In genomic region chr17:83137720-83138119, GRCm38 (mm10) we compare ENCODE assay signal across 14 mouse cellular contexts.
"Had no signal": no experiment of that assay in that cellular context is flagged by ENCODE, and none has a peak within 500 bp of the region (broad histone marks: within the 10 kb centered on the region; RNA-seq: fewer than 3 reads in every experiment).

No protein-coding gene starts in this region.

- H3K36me3 ChIP-seq: liver, embryonic 13.5 days; lung, embryonic 15.5 days; midbrain, embryonic 10.5 days; neural tube, embryonic 15.5 days had no signal

- H3K27me3 ChIP-seq: liver, embryonic 13.5 days; lung, embryonic 15.5 days; neural tube, embryonic 15.5 days had no signal

- H3K4me3 ChIP-seq: layer of hippocampus, adult 2 months; liver, embryonic 13.5 days; lung, embryonic 15.5 days; midbrain, embryonic 10.5 days; myocyte; neural tube, embryonic 15.5 days had no signal

- H3K27ac ChIP-seq: layer of hippocampus, adult 2 months; liver, embryonic 13.5 days; lung, embryonic 15.5 days; midbrain, embryonic 10.5 days; neural tube, embryonic 15.5 days; stomach, postnatal 0 days had no signal

- ATAC-seq: liver, postnatal 0 days had no signal

- H3K4me2 ChIP-seq: liver, embryonic 13.5 days; lung, embryonic 15.5 days; neural tube, embryonic 15.5 days had no signal

- DNase-seq: kidney, postnatal 10 days; kidney, postnatal 4 days; left cerebral cortex, postnatal 4 days; liver, embryonic 13.5 days; liver, postnatal 0 days; lung, postnatal 14 days; midbrain, embryonic 14.5 days; thymus, postnatal 4 days had no signal

- H3K4me1 ChIP-seq: liver, embryonic 13.5 days had no signal

- H3K9ac ChIP-seq: liver, embryonic 13.5 days; liver, postnatal 0 days; lung, embryonic 15.5 days; neural tube, embryonic 15.5 days had no signal

- H3K9me3 ChIP-seq: liver, embryonic 13.5 days; lung, embryonic 15.5 days; midbrain, embryonic 10.5 days; neural tube, embryonic 15.5 days had no signal
